Mouse (Mus musculus): ENCODE data around the gene Slc38a4. TPM values are rescaled to one million over a fixed set of nuclear protein-coding genes. Genes with fewer than 3 reads are reported as not detected.

Gene Slc38a4
- polyA plus RNA-seq, 1 experiment from 2014 or later = 2.8 TPM

GRCm38 (mm10) chr15:96969792-96970191 is 86.0 kb downstream of the Slc38a4 start:
- 74% methylated on average over 4 of the region's 4 CpGs for WGBS
- no peak overlapping the region for H3K4me3 ChIP-seq (ENCODE audit: low read length)
- H3K27ac ChIP-seq (ENCODE audit: low read depth, low read length) = no peak overlapping the region
- H3K4me2 ChIP-seq (ENCODE audit: low read length) = no peak overlapping the region
- H3K9me3 ChIP-seq (ENCODE audit: control insufficient read depth, low read length) = no peaks in the 10 kb centered on the region
- no peak for ATAC-seq
- no peaks in the 10 kb centered on the region for H3K27me3 ChIP-seq (replicated peaks; ENCODE audit: control insufficient read depth, insufficient read depth, low read length)
- no peaks in the 10 kb centered on the region for H3K36me3 ChIP-seq (ENCODE audit: control insufficient read depth, insufficient read depth, low read length)
- H3K4me1 ChIP-seq (ENCODE audit: control insufficient read depth, insufficient read depth, low read depth, low read length) = no peaks in the 10 kb centered on the region
- no peak overlapping the region for H3K9ac ChIP-seq (ENCODE audit: low read depth, low read length)

GRCm38 (mm10) chr15:96968741-96969140 is 87.0 kb downstream of the Slc38a4 start:
- Histone ChIP-seq H3K4me3 (ENCODE audit: low read length) (no peak overlapping the region), H3K4me2 (ENCODE audit: low read length) (no peak overlapping the region), H3K27me3 (replicated peaks; ENCODE audit: control insufficient read depth, insufficient read depth, low read length) (no peaks in the 10 kb centered on the region), H3K36me3 (ENCODE audit: control insufficient read depth, insufficient read depth, low read length) (no peaks in the 10 kb centered on the region), H3K9me3 (ENCODE audit: control insufficient read depth, low read length) (no peaks in the 10 kb centered on the region), H3K4me1 (ENCODE audit: control insufficient read depth, insufficient read depth, low read depth, low read length) (no peaks in the 10 kb centered on the region), H3K27ac (ENCODE audit: low read depth, low read length) (no peak overlapping the region), H3K9ac (ENCODE audit: low read depth, low read length) (no peak overlapping the region)
- 89% methylated on average over 11 of the region's 11 CpGs for WGBS
- ATAC-seq = no peak

- Histone ChIP-seq H3K9me3 (ENCODE audit: control insufficient read depth, low read length) (no peaks in the 10 kb centered on the region), H3K27me3 (replicated peaks; ENCODE audit: control insufficient read depth, insufficient read depth, low read length) (no peaks in the 10 kb centered on the region), H3K4me3 (ENCODE audit: low read length) (no peak overlapping the region), H3K9ac (ENCODE audit: low read depth, low read length) (no peak overlapping the region), H3K36me3 (ENCODE audit: control insufficient read depth, insufficient read depth, low read length) (no peaks in the 10 kb centered on the region), H3K4me1 (ENCODE audit: control insufficient read depth, insufficient read depth, low read depth, low read length) (no peaks in the 10 kb centered on the region), H3K4me2 (ENCODE audit: low read length) (no peak overlapping the region), H3K27ac (ENCODE audit: low read depth, low read length) (no peak overlapping the region)
- ATAC-seq = no peak
- WGBS = 90% methylated on average over 3 of the region's 3 CpGs
Measured at GRCm38 (mm10) chr15:96966326-96966725, 89.4 kb downstream of the Slc38a4 start.

GRCm38 (mm10) chr15:96963735-96964134 is 92.0 kb downstream of the Slc38a4 start:
- no peak overlapping the region for H3K9ac ChIP-seq (ENCODE audit: low read depth, low read length)
- H3K4me3 ChIP-seq (ENCODE audit: low read length) = no peak overlapping the region
- no peaks in the 10 kb centered on the region for H3K4me1 ChIP-seq (ENCODE audit: control insufficient read depth, insufficient read depth, low read depth, low read length)
- H3K9me3 ChIP-seq (ENCODE audit: control insufficient read depth, low read length) = no peaks in the 10 kb centered on the region
- H3K36me3 ChIP-seq (ENCODE audit: control insufficient read depth, insufficient read depth, low read length) = no peaks in the 10 kb centered on the region
- WGBS = 66% methylated on average over 10 of the region's 10 CpGs
- H3K27ac ChIP-seq (ENCODE audit: low read depth, low read length) = no peak overlapping the region
- H3K4me2 ChIP-seq (ENCODE audit: low read length) = 0 out of 2 replicates have a peak overlapping the region, but pooled peaks have one; percentile 0
- no peak for ATAC-seq
- no peaks in the 10 kb centered on the region for H3K27me3 ChIP-seq (replicated peaks; ENCODE audit: control insufficient read depth, insufficient read depth, low read length)

- no peak for ATAC-seq
- H3K27me3 ChIP-seq (replicated peaks; ENCODE audit: control insufficient read depth, insufficient read depth, low read length) = no peaks in the 10 kb centered on the region
- H3K36me3 ChIP-seq (ENCODE audit: control insufficient read depth, insufficient read depth, low read length) = no peaks in the 10 kb centered on the region
- no peaks in the 10 kb centered on the region for H3K9me3 ChIP-seq (ENCODE audit: control insufficient read depth, low read length)
- no peak overlapping the region for H3K27ac ChIP-seq (ENCODE audit: low read depth, low read length)
- H3K9ac ChIP-seq (ENCODE audit: low read depth, low read length) = no peak overlapping the region
- H3K4me2 ChIP-seq (ENCODE audit: low read length) = no peak overlapping the region
- 78% methylated on average over 8 of the region's 8 CpGs for WGBS
- H3K4me3 ChIP-seq (ENCODE audit: low read length) = no peak overlapping the region
- no peaks in the 10 kb centered on the region for H3K4me1 ChIP-seq (ENCODE audit: control insufficient read depth, insufficient read depth, low read depth, low read length)
Measured at GRCm38 (mm10) chr15:96963318-96963717, 92.4 kb downstream of the Slc38a4 start.

GRCm38 (mm10) chr15:96960343-96960742 is 95.4 kb downstream of the Slc38a4 start:
- H3K36me3 ChIP-seq (ENCODE audit: control insufficient read depth, insufficient read depth, low read length) = no peaks in the 10 kb centered on the region
- no peak overlapping the region for H3K27ac ChIP-seq (ENCODE audit: low read depth, low read length)
- no peak overlapping the region for H3K9ac ChIP-seq (ENCODE audit: low read depth, low read length)
- 95% methylated on average over 11 of the region's 11 CpGs for WGBS
- no peak overlapping the region for H3K4me2 ChIP-seq (ENCODE audit: low read length)
- H3K9me3 ChIP-seq (ENCODE audit: control insufficient read depth, low read length) = no peaks in the 10 kb centered on the region
- no peaks in the 10 kb centered on the region for H3K27me3 ChIP-seq (replicated peaks; ENCODE audit: control insufficient read depth, insufficient read depth, low read length)
- no peak overlapping the region for H3K4me3 ChIP-seq (ENCODE audit: low read length)
- no peaks in the 10 kb centered on the region for H3K4me1 ChIP-seq (ENCODE audit: control insufficient read depth, insufficient read depth, low read depth, low read length)
- no peak for ATAC-seq

- Histone ChIP-seq H3K4me3 (ENCODE audit: low read length) (no peak overlapping the region), H3K4me2 (ENCODE audit: low read length) (no peak overlapping the region), H3K27ac (ENCODE audit: low read depth, low read length) (no peak overlapping the region), H3K4me1 (ENCODE audit: control insufficient read depth, insufficient read depth, low read depth, low read length) (no peaks in the 10 kb centered on the region), H3K9ac (ENCODE audit: low read depth, low read length) (no peak overlapping the region), H3K36me3 (ENCODE audit: control insufficient read depth, insufficient read depth, low read length) (no peaks in the 10 kb centered on the region), H3K27me3 (replicated peaks; ENCODE audit: control insufficient read depth, insufficient read depth, low read length) (no peaks in the 10 kb centered on the region), H3K9me3 (ENCODE audit: control insufficient read depth, low read length) (no peaks in the 10 kb centered on the region)
- WGBS = 34% methylated on average over 2 of the region's 2 CpGs
- no peak for ATAC-seq
Measured at GRCm38 (mm10) chr15:96959247-96959646, 96.5 kb downstream of the Slc38a4 start.

- no peak overlapping the region for H3K27ac ChIP-seq (ENCODE audit: low read depth, low read length)
- no peaks in the 10 kb centered on the region for H3K9me3 ChIP-seq (ENCODE audit: control insufficient read depth, low read length)
- no peak overlapping the region for H3K4me3 ChIP-seq (ENCODE audit: low read length)
- H3K36me3 ChIP-seq (ENCODE audit: control insufficient read depth, insufficient read depth, low read length) = no peaks in the 10 kb centered on the region
- H3K27me3 ChIP-seq (replicated peaks; ENCODE audit: control insufficient read depth, insufficient read depth, low read length) = no peaks in the 10 kb centered on the region
- no peak overlapping the region for H3K4me2 ChIP-seq (ENCODE audit: low read length)
- no peak overlapping the region for H3K9ac ChIP-seq (ENCODE audit: low read depth, low read length)
- no peaks in the 10 kb centered on the region for H3K4me1 ChIP-seq (ENCODE audit: control insufficient read depth, insufficient read depth, low read depth, low read length)
- 87% methylated on average over 3 of the region's 3 CpGs for WGBS
- ATAC-seq = no peak
Measured at GRCm38 (mm10) chr15:96956699-96957098, 99.1 kb downstream of the Slc38a4 start.

- H3K36me3 ChIP-seq (ENCODE audit: control insufficient read depth, insufficient read depth, low read length) = no peaks in the 10 kb centered on the region
- no peak for ATAC-seq
- 89% methylated on average over 6 of the region's 6 CpGs for WGBS
- H3K4me1 ChIP-seq (ENCODE audit: control insufficient read depth, insufficient read depth, low read depth, low read length) = no peaks in the 10 kb centered on the region
- H3K9ac ChIP-seq (ENCODE audit: low read depth, low read length) = no peak overlapping the region
- no peak overlapping the region for H3K4me2 ChIP-seq (ENCODE audit: low read length)
- H3K27ac ChIP-seq (ENCODE audit: low read depth, low read length) = no peak overlapping the region
- H3K27me3 ChIP-seq (replicated peaks; ENCODE audit: control insufficient read depth, insufficient read depth, low read length) = no peaks in the 10 kb centered on the region
- H3K4me3 ChIP-seq (ENCODE audit: low read length) = no peak overlapping the region
- H3K9me3 ChIP-seq (ENCODE audit: control insufficient read depth, low read length) = no peaks in the 10 kb centered on the region
Measured at GRCm38 (mm10) chr15:96954389-96954788, 101.4 kb downstream of the Slc38a4 start.

- H3K27ac ChIP-seq (ENCODE audit: low read depth, low read length) = peak overlapping the region; percentile 59
- ATAC-seq = peak; percentile 68
- peak overlapping the region; percentile 58 for H3K4me2 ChIP-seq (ENCODE audit: low read length)
- peak overlapping the region; percentile 62 for H3K9ac ChIP-seq (ENCODE audit: low read depth, low read length)
- peak overlapping the region; percentile 36 for H3K4me3 ChIP-seq (ENCODE audit: low read length)
- H3K36me3 ChIP-seq (ENCODE audit: control insufficient read depth, insufficient read depth, low read length) = no peaks in the 10 kb centered on the region
- H3K4me1 ChIP-seq (ENCODE audit: control insufficient read depth, insufficient read depth, low read depth, low read length) = no peaks in the 10 kb centered on the region
- WGBS = 51% methylated on average over 16 of the region's 16 CpGs
- H3K9me3 ChIP-seq (ENCODE audit: control insufficient read depth, low read length) = no peaks in the 10 kb centered on the region
- H3K27me3 ChIP-seq (replicated peaks; ENCODE audit: control insufficient read depth, insufficient read depth, low read length) = no peaks in the 10 kb centered on the region
Measured at GRCm38 (mm10) chr15:96953938-96954238, 101.9 kb downstream of the Slc38a4 start.

Data from hindbrain, embryonic 16.5 days (tissue).